Mouse (Mus musculus): ENCODE data around the gene Rps27l.

The Rps27l gene

GRCm38 (mm10) chr9:66945647-66946641, at the start of gene Rps27l:
Gene Rps27l (plus strand): TSS chr9:66946086.
- Histone ChIP-seq H3K4me3 (replicated peaks; ENCODE audit: low read length) (peak within 1 kb of the TSS; percentile 96), H3K9me3 (ENCODE audit: low read length) (no peaks in the 10 kb centered on the region), H3K36me3 (ENCODE audit: insufficient read depth, low read length) (peaks cover 23% of the 10 kb centered on the region), H3K4me1 (replicated peaks; ENCODE audit: low read depth, low read length) (peaks cover 30% of the 10 kb centered on the region), H3K27me3 (ENCODE audit: insufficient read depth, low read length) (no peaks in the 10 kb centered on the region)
- no peak for TF ChIP-seq NANOG (IDR thresholded peaks at IDR 0.05; ENCODE audit: borderline replicate concordance, low read length)
- TF ChIP-seq POU5F1 (IDR thresholded peaks at IDR 0.05; ENCODE audit: borderline replicate concordance, low read length): no peak
- no peak for TF ChIP-seq CTCF (conservative IDR thresholded peaks at IDR 0.05; ENCODE audit: low read length)

- no peak for TF ChIP-seq POU5F1 (IDR thresholded peaks at IDR 0.05; ENCODE audit: borderline replicate concordance, low read length)
- TF ChIP-seq CTCF (conservative IDR thresholded peaks at IDR 0.05; ENCODE audit: low read length): no peak
- TF ChIP-seq NANOG (IDR thresholded peaks at IDR 0.05; ENCODE audit: borderline replicate concordance, low read length): no peak
- Histone ChIP-seq H3K36me3 (ENCODE audit: insufficient read depth, low read length) (no peaks in the 10 kb centered on the region), H3K27me3 (ENCODE audit: insufficient read depth, low read length) (no peaks in the 10 kb centered on the region), H3K9me3 (ENCODE audit: low read length) (peaks cover 7% of the 10 kb centered on the region; the same call in 1 of the 2 replicates), H3K4me1 (replicated peaks; ENCODE audit: low read depth, low read length) (peaks cover 41% of the 10 kb centered on the region), H3K4me3 (replicated peaks; ENCODE audit: low read length) (no peak overlapping the region)
These were observed 48.9 kb upstream of the Rps27l start for GRCm38 (mm10) chr9:66896951-66897350.

DNA sequence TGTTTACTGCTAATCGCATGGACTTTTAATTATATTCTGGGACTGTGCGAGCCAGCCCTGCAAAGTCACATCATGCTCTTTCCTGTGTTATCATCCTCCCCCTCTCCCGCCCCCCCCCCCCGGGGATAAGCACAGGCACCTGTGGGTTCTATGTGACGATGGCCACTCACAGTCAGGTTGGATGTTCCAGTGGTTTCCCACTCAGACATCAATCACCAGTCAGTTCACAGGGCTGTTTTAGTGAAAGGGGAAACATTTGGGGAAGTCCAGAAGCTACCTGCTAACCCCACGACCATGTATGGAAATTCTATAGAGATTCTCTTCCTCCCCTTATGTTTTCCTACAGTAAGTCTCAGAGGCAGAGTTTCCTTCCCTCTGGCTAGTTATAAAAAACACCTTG, 48.0 kb upstream of the Rps27l start:
- H3K36me3 ChIP-seq (ENCODE audit: insufficient read depth, low read length): no peaks in the 10 kb centered on the region
- TF ChIP-seq NANOG (IDR thresholded peaks at IDR 0.05; ENCODE audit: borderline replicate concordance, low read length) (no peak), CTCF (conservative IDR thresholded peaks at IDR 0.05; ENCODE audit: low read length) (no peak)
- no peaks in the 10 kb centered on the region for H3K27me3 ChIP-seq (ENCODE audit: insufficient read depth, low read length)
- no peak overlapping the region for H3K4me3 ChIP-seq (replicated peaks; ENCODE audit: low read length)
- no peaks in the 10 kb centered on the region for H3K9me3 ChIP-seq (ENCODE audit: low read length)
- peaks cover 41% of the 10 kb centered on the region for H3K4me1 ChIP-seq (replicated peaks; ENCODE audit: low read depth, low read length)

GRCm38 (mm10) chr9:66899072-66899471, 46.8 kb upstream of the Rps27l start:
- H3K36me3 ChIP-seq (ENCODE audit: insufficient read depth, low read length): no peaks in the 10 kb centered on the region
- no peak overlapping the region for H3K4me3 ChIP-seq (replicated peaks; ENCODE audit: low read length)
- TF ChIP-seq NANOG (IDR thresholded peaks at IDR 0.05; ENCODE audit: borderline replicate concordance, low read length): no peak
- no peak for TF ChIP-seq POU5F1 (IDR thresholded peaks at IDR 0.05; ENCODE audit: borderline replicate concordance, low read length)
- no peak for TF ChIP-seq CTCF (conservative IDR thresholded peaks at IDR 0.05; ENCODE audit: low read length)
- 0 out of 2 replicates have a peak, but pooled peaks cover 3% of the 10 kb centered on the region for H3K27me3 ChIP-seq (ENCODE audit: insufficient read depth, low read length)
- H3K4me1 ChIP-seq (replicated peaks; ENCODE audit: low read depth, low read length): peaks cover 41% of the 10 kb centered on the region
- H3K9me3 ChIP-seq (ENCODE audit: low read length): no peaks in the 10 kb centered on the region

DNA sequence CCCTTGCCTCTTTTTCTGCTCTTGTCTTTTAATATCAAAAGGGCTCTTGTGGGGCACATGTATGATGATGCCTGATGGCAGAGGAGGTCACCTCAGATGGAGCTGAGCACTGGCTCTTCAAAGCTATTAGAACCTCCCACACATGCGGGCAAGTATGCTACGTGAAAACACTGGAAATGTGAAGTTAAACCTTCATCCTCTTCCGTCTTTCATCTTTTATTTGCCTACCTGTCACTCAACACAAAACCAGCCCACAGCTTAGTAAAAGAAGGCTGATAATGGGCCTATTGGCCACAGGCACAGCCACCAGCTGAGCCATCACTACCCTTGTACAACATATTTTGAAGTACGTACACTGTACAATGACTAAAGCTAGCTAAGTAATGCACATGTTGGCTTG, 46.4 kb upstream of the Rps27l start:
- H3K36me3 ChIP-seq (ENCODE audit: insufficient read depth, low read length): no peaks in the 10 kb centered on the region
- TF ChIP-seq POU5F1 (IDR thresholded peaks at IDR 0.05; ENCODE audit: borderline replicate concordance, low read length): no peak
- no peak for TF ChIP-seq CTCF (conservative IDR thresholded peaks at IDR 0.05; ENCODE audit: low read length)
- TF ChIP-seq NANOG (IDR thresholded peaks at IDR 0.05; ENCODE audit: borderline replicate concordance, low read length): no peak
- no peak overlapping the region for H3K4me3 ChIP-seq (replicated peaks; ENCODE audit: low read length)
- peaks cover 38% of the 10 kb centered on the region for H3K4me1 ChIP-seq (replicated peaks; ENCODE audit: low read depth, low read length)
- no peaks in the 10 kb centered on the region for H3K9me3 ChIP-seq (ENCODE audit: low read length)
- 0 out of 2 replicates have a peak, but pooled peaks cover 3% of the 10 kb centered on the region for H3K27me3 ChIP-seq (ENCODE audit: insufficient read depth, low read length)

DNA sequence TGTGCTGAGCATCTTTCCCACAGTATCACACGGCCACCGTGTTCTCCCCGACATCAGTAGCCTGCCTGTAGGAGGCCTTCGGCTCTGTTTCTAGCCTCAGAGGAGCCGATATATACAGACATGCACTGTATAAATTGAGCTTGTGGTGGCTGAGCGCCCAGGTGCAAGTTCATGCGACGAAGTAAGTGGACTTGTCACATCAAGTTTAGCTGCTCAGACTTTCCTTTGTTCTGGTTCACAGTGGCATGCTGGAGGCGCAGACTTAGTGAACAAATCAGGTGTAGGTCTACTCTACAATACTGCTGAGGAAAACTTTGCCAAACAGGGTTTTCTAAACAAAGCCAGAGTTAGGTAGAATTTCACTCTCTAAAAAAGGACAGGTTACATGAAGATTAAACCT, 39.9 kb upstream of the Rps27l start:
- no peaks in the 10 kb centered on the region for H3K9me3 ChIP-seq (ENCODE audit: low read length)

DNA sequence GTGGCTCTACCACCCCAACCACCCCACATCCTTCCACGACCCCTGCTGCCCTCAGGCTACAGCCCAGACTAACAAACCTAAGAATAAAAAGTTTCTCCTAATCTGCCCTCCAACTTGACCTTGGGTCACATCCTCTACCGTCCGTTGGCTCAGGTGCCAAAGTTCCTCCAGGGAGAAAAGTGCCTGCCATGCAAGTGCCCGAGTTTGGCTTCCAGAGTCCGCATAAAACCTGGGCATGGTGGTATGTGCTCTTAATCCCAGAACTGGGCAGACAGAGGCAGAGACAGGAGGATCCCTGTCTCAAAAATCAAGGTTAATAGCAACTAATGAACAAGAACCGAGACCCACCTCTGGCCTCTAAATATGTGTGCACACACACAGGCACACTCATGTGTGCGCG, 38.8 kb upstream of the Rps27l start:
- H3K4me3 ChIP-seq (replicated peaks; ENCODE audit: low read length): no peak overlapping the region
- no peak for TF ChIP-seq POU5F1 (IDR thresholded peaks at IDR 0.05; ENCODE audit: borderline replicate concordance, low read length)
- H3K9me3 ChIP-seq (ENCODE audit: low read length): no peaks in the 10 kb centered on the region
- H3K36me3 ChIP-seq (ENCODE audit: insufficient read depth, low read length): no peaks in the 10 kb centered on the region
- peaks cover 37% of the 10 kb centered on the region for H3K4me1 ChIP-seq (replicated peaks; ENCODE audit: low read depth, low read length)
- H3K27me3 ChIP-seq (ENCODE audit: insufficient read depth, low read length): 0 out of 2 replicates have a peak, but pooled peaks cover 3% of the 10 kb centered on the region

More for the DNA sequence above, 39.9 kb upstream of the Rps27l start:
- Histone ChIP-seq H3K4me3 (replicated peaks; ENCODE audit: low read length) (no peak overlapping the region), H3K27me3 (ENCODE audit: insufficient read depth, low read length) (0 out of 2 replicates have a peak, but pooled peaks cover 3% of the 10 kb centered on the region), H3K36me3 (ENCODE audit: insufficient read depth, low read length) (no peaks in the 10 kb centered on the region), H3K4me1 (replicated peaks; ENCODE audit: low read depth, low read length) (peaks cover 26% of the 10 kb centered on the region)
- TF ChIP-seq CTCF (conservative IDR thresholded peaks at IDR 0.05; ENCODE audit: low read length) (no peak), POU5F1 (IDR thresholded peaks at IDR 0.05; ENCODE audit: borderline replicate concordance, low read length) (no peak), NANOG (IDR thresholded peaks at IDR 0.05; ENCODE audit: borderline replicate concordance, low read length) (no peak)

DNA sequence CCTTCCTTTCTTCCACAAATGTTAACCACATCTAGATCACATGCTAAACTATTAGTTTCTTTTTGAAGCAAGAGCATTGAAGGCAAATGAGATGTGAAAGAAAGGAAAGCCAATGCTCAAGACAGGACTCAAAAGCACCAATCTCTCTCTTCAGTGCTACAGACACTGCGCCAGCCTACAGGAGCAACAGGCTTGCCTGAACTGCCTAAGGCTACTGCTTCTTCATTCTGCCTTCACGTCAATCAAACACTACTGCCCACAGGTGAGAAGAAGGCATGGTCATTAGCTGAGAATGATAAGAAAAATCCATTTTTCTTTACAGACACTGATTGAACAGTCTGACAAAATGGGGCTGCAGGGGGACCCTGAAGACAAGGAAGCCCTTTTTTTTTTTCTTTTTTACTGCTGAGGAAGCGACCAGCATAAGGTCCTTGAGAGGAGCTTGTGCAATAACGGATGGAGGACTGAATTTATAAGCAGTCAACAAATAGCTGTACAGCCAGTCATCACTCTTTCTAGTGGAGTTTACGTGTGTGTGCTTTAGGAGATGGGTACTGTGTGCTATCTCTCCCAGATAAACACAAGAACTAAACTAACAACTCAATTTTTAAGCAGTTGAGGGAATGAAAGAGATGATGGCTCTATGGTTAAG, 38.0 kb upstream of the Rps27l start:
- Histone ChIP-seq H3K36me3 (ENCODE audit: insufficient read depth, low read length) (no peaks in the 10 kb centered on the region), H3K9me3 (ENCODE audit: low read length) (no peaks in the 10 kb centered on the region), H3K4me3 (replicated peaks; ENCODE audit: low read length) (no peak overlapping the region), H3K4me1 (replicated peaks; ENCODE audit: low read depth, low read length) (peaks cover 44% of the 10 kb centered on the region), H3K27me3 (ENCODE audit: insufficient read depth, low read length) (0 out of 2 replicates have a peak, but pooled peaks cover 3% of the 10 kb centered on the region)
- TF ChIP-seq CTCF (conservative IDR thresholded peaks at IDR 0.05; ENCODE audit: low read length): no peak
- no peak for TF ChIP-seq NANOG (IDR thresholded peaks at IDR 0.05; ENCODE audit: borderline replicate concordance, low read length)
- no peak for TF ChIP-seq POU5F1 (IDR thresholded peaks at IDR 0.05; ENCODE audit: borderline replicate concordance, low read length)
